Mouse (Mus musculus) testis, adult 10 weeks (tissue): ENCODE data around the gene Rab3gap1. TPM values are rescaled to one million over a fixed set of nuclear protein-coding genes. Genes with fewer than 3 reads are reported as not detected.

Experiments used
- polyA plus RNA-seq: library from polyadenylated mRNA; stranded (reverse); fragments of 350-450 nt; fragmentation: Illumina TruSeq; extraction: RNeasy Lipid Tissue Mini Kit (QIAGEN cat#74804); gene quantifications from one replicate; pipeline ENCODE4 v1.2.3, GENCODE M21; 2014; ENCODE audit warnings: low read depth, low replicate concordance

Gene Rab3gap1
- polyA plus RNA-seq, result 24.2 TPM

DNA sequence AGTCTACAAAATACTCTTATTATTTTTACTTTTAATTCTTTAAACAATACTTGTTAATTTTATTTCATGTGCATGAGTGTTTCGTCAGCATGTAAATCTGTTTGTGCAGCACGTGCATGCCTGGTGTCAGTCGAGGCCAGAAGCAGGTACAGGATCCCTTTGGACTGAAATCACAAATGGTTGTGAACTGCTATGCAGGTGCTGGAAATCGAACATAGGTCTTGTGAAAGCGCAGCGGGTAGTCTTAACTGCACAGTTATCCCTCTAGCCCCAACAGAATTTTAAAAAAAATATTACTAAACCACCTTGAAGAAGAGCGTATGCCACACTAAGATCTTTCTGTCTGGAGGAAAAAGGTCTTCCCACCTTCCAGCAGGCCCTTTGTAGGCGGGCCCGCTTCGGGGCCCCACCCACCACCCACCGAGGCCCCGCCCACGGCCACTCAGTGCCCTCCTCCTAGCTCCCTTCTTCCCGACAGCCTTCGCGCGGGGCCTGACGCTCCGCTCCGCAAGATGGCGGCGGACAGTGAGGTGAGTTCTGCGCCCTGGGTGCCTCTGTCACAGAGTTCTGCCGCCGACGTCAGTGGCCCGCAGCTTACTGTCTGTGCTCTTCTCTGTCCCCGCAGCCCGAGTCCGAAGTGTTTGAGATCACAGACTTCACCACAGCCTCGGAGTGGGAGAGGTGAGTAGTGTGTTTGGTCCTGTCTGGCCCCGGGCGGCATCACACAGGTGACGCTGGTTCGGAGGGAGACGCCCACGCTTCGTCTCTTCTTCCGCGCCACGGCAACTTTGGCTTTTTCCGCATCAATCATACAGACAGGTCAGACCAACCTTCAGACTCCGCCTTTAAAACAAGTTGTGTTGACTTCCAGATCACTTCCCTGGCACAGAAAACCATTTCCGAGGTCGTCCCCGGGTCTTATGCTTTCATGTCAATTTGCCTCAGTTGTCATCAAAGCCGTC is at the start of gene Rab3gap1:
Gene Rab3gap1, plus strand, starts transcription at position 474 of the 962 bp plus-strand sequence.

DNA sequence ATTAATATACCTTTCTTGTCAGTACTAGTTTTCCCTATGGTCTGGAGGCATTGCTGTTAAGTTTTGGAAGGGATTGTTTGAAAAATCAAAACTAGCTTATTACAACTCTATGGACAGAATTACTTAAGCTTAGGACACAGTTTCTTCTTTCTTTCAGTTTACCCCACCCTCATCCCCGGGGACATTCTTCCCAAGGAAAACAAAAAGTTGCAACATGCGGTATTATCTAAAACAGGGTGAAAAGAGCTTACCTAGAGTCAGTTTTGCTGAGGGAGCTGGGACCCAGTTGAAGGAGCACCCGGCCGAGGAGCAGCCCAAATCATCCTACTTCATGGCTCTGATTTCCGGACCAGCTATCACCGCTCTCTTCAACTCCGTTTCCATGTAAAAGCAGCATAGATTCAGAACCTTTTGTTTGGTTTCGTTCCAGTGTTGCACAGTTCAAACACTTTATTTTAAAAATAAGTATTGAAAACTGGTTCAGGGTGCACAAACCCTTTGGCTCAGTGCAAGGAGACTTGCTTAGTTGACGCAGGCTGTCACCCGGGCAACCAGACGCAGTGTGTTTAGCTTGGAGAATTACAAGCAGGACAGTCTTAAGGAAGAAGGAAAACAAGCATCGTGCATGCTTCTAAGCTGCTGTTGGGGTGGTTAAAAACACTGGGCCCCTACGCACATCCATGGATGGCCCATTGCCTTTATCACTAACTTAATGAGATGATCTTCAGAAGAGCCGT is 13.9 kb upstream of the Rab3gap1 start, which contains the start of gene Map3k19:
Gene Map3k19, minus strand, starts transcription at position 546 of the 737 bp plus-strand sequence.

Other genes with a start within 250 kb of the Rab3gap1 start
- gene Tmem163, start 189.2 kb upstream of the Rab3gap1 start, polyA plus RNA-seq, result not detected
- 0.25 TPM for gene Acmsd, start 139.4 kb upstream of the Rab3gap1 start, polyA plus RNA-seq
- gene Ccnt2, start 94.6 kb upstream of the Rab3gap1 start, polyA plus RNA-seq, result 29.7 TPM
- not detected for gene Map3k19, start 13.7 kb upstream of the Rab3gap1 start, polyA plus RNA-seq
- gene Zranb3, start 234.3 kb downstream of the Rab3gap1 start, polyA plus RNA-seq, result 22.6 TPM
- 559 TPM for gene R3hdm1, start 234.5 kb downstream of the Rab3gap1 start, polyA plus RNA-seq